Mouse (Mus musculus) layer of hippocampus, adult 18-20 months (tissue): ENCODE results near the gene Pfpl. TPM values are rescaled to one million over a fixed set of nuclear protein-coding genes. Genes with fewer than 3 reads are reported as not detected.
A peak's percentile ranks its signal among the peaks of the same experiment; 100 is the strongest.

ENCODE experiments used
- DNase-seq, 2 experiments: peaks; one replicate each; pipeline ENCODE4 v3.0.0; 2022; ENCODE audit warnings: low spot score in 2 of 2
- total RNA-seq, 2 experiments: library from RNA; stranded (reverse); gene quantifications; 2 replicates each; pipeline ENCODE4 v1.2.3; 2021

The Pfpl gene
- total RNA-seq, 2 experiments from 2014 or later, result not detected

GRCm38 (mm10) chr19:12464127-12464526 lies 36.4 kb downstream of the Pfpl start:
- DNase-seq, result no peak

GRCm38 (mm10) chr19:12464674-12465073 lies 37.0 kb downstream of the Pfpl start:
- no peak for DNase-seq

GRCm38 (mm10) chr19:12465530-12466144 lies 37.9 kb downstream of the Pfpl start:
- DNase-seq, result no peak

- peak in 1 of 2 experiments; percentile 83 for DNase-seq
These were observed 38.5 kb downstream of the Pfpl start for GRCm38 (mm10) chr19:12466204-12466603.

- DNase-seq, result no peak
These were observed 39.7 kb downstream of the Pfpl start for GRCm38 (mm10) chr19:12467436-12467835.

- no peak for DNase-seq
These were observed 44.2 kb downstream of the Pfpl start for GRCm38 (mm10) chr19:12471866-12472265.

- no peak for DNase-seq
These were observed 44.8 kb downstream of the Pfpl start for GRCm38 (mm10) chr19:12472381-12472976.

GRCm38 (mm10) chr19:12473201-12473641 lies 45.5 kb downstream of the Pfpl start:
- no peak for DNase-seq

GRCm38 (mm10) chr19:12473951-12474350 lies 46.2 kb downstream of the Pfpl start:
- no peak for DNase-seq

GRCm38 (mm10) chr19:12475380-12476250 lies 47.9 kb downstream of the Pfpl start:
- DNase-seq, result peak; percentile 77 to 94

- DNase-seq, result no peak
These were observed 49.1 kb downstream of the Pfpl start for GRCm38 (mm10) chr19:12476721-12477270.

GRCm38 (mm10) chr19:12478369-12478768 lies 50.7 kb downstream of the Pfpl start:
- DNase-seq, result no peak

Other genes starting within 250 kb of the Pfpl start
- not detected for gene Olfr1431, start 227.3 kb upstream of the Pfpl start, total RNA-seq
- gene Olfr1432, start 195.3 kb upstream of the Pfpl start, total RNA-seq, result not detected
- gene Olfr262, start 186.2 kb upstream of the Pfpl start, total RNA-seq, result not detected
- gene Olfr235, start 166.9 kb upstream of the Pfpl start, total RNA-seq, result not detected
- not detected for gene Olfr1434, start 148.1 kb upstream of the Pfpl start, total RNA-seq
- gene Olfr1436, start 128.8 kb upstream of the Pfpl start, total RNA-seq, result not detected
- gene Olfr1437, start 102.8 kb upstream of the Pfpl start, total RNA-seq, result not detected
- gene Olfr1438-ps1, start 92.0 kb upstream of the Pfpl start, total RNA-seq, result not detected
- not detected for gene Olfr1440, start 40.6 kb upstream of the Pfpl start, total RNA-seq
- gene Olfr1441, start 10.5 kb upstream of the Pfpl start, total RNA-seq, result not detected
- 1 to 10 TPM; 7.8 to 9.4 TPM for gene Mpeg1, start 32.9 kb downstream of the Pfpl start, total RNA-seq
- gene Dtx4, start 73.5 kb downstream of the Pfpl start, total RNA-seq, result 10 to 100 TPM; 34.6 to 35.6 TPM
- gene Fam111a, start 117.8 kb downstream of the Pfpl start, total RNA-seq, result 1 to 10 TPM in 1 of 2 experiments, under 1 TPM in 1; 0.91 to 1.7 TPM
- not detected for gene Gm4952, start 172.1 kb downstream of the Pfpl start, total RNA-seq
- gene Glyat, start 205.4 kb downstream of the Pfpl start, total RNA-seq, result under 1 TPM; 0.20 to 0.36 TPM
- gene Olfr1442, start 242.5 kb downstream of the Pfpl start, total RNA-seq, result not detected